Mouse (Mus musculus) liver, embryonic 16.5 days (tissue): ENCODE data around the gene Kcnc3. TPM values are rescaled to one million over a fixed set of nuclear protein-coding genes. Genes with fewer than 3 reads are reported as not detected.

Source experiments
- ATAC-seq: fragments of 200-750 bp; cut with Nextera tagmentation; 2 replicates; pipeline ENCODE4 v1.8.0; 2017; ENCODE audit warnings: low read depth, mild to moderate bottlenecking, moderate number of reproducible peaks, moderate library complexity
- H3K27ac ChIP-seq: fragments of 300-500 bp; sonication (generic); 2 replicates; pipeline ENCODE4 v1.5.1; 2014; ENCODE audit warnings: mild to moderate bottlenecking, low read length
- H3K27me3 ChIP-seq: fragments of 300-500 bp; sonication (generic); 2 replicates; pipeline ENCODE4 v1.6.1; 2014; ENCODE audit warnings: low read depth, low read length, mixed read lengths; ENCODE audit not compliant: control insufficient read depth, insufficient read depth
- H3K36me3 ChIP-seq: fragments of 300-500 bp; sonication (generic); 2 replicates; pipeline ENCODE4 v1.6.1; 2014; ENCODE audit warnings: mild to moderate bottlenecking; ENCODE audit not compliant: control insufficient read depth, insufficient read depth
- H3K4me1 ChIP-seq: fragments of 300-500 bp; sonication (generic); 2 replicates; pipeline ENCODE4 v1.6.1; 2014; ENCODE audit warnings: low read depth, low read length, mixed read lengths; ENCODE audit not compliant: control insufficient read depth
- H3K4me2 ChIP-seq: fragments of 300-500 bp; sonication (generic); 2 replicates; pipeline ENCODE4 v1.6.1; 2014; ENCODE audit warnings: low read depth, low read length, mixed read lengths
- H3K4me3 ChIP-seq: fragments of 300-500 bp; sonication (generic); 2 replicates; pipeline ENCODE4 v1.5.1; 2014; ENCODE audit warnings: low read depth, mild to moderate bottlenecking, low read length
- H3K9ac ChIP-seq: fragments of 300-500 bp; sonication (generic); 2 replicates; pipeline ENCODE4 v1.6.1; 2014; ENCODE audit warnings: low read depth, low read length
- H3K9me3 ChIP-seq: fragments of 300-500 bp; sonication (generic); replicated peaks from 2 replicates; pipeline ENCODE4 v1.6.1; 2016; ENCODE audit warnings: low read length; ENCODE audit not compliant: control insufficient read depth
- WGBS: fragments of 180-500 bp; shearing (Covaris S2); extraction: QIAGEN DNeasy Blood & Tissue Kit; methylation state at CpG from one replicate; pipeline ENCODE4 v1.1.7; 2014; ENCODE audit not compliant: insufficient replicate concordance; 5-methylcytosine and 5-hydroxymethylcytosine counted together
- polyA plus RNA-seq: library from polyadenylated mRNA; unstranded; fragments of >200 nt; fragmentation: Nextera tagmentation; extraction: Ambion mirVana; gene quantifications from 2 replicates; pipeline ENCODE4 v1.2.1, GENCODE M21; 2015

Kcnc3 gene
- polyA plus RNA-seq, 1 experiment from 2014 or later: 0.06 TPM

GRCm38 (mm10) chr7:44605436-44605835, 15.0 kb downstream of the Kcnc3 start:
- no peak overlapping the region for H3K27ac ChIP-seq
- H3K4me2 ChIP-seq: no peak overlapping the region
- ATAC-seq: no peak
- no peak overlapping the region for H3K9ac ChIP-seq
- 31% methylated on average over 7 of the region's 7 CpGs for WGBS
- H3K9me3 ChIP-seq: no peaks in the 10 kb centered on the region
- no peaks in the 10 kb centered on the region for H3K4me1 ChIP-seq
- H3K27me3 ChIP-seq: peaks cover 54% of the 10 kb centered on the region
- H3K4me3 ChIP-seq: no peak overlapping the region
- H3K36me3 ChIP-seq: no peaks in the 10 kb centered on the region

GRCm38 (mm10) chr7:44606171-44606901, 15.9 kb downstream of the Kcnc3 start:
- no peak overlapping the region for H3K9ac ChIP-seq
- peaks cover 50% of the 10 kb centered on the region for H3K27me3 ChIP-seq
- no peak overlapping the region for H3K4me2 ChIP-seq
- no peaks in the 10 kb centered on the region for H3K9me3 ChIP-seq
- no peak overlapping the region for H3K4me3 ChIP-seq
- no peak for ATAC-seq
- no peaks in the 10 kb centered on the region for H3K36me3 ChIP-seq
- H3K27ac ChIP-seq: no peak overlapping the region
- no peaks in the 10 kb centered on the region for H3K4me1 ChIP-seq
- WGBS: 10% methylated on average over 29 of the region's 29 CpGs

DNA sequence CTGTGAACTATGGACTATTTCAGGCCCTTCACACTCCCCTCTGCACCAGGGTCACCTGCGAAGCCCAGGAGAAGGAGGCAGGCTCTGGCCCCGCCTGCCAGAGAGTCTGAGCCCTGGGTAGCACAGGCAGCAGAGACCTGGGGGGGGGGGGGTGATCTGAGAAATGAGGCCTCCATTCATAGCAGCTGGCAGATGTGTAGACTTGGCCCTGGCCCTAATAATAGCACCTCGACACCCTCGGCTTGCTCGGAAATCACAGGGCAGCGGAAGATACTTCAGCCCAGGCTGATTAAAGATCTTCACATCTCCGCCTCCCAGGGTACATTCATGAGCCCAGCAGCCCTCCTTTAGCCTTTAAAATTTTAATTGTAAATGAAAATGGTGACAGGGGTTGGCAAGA, 21.7 kb downstream of the Kcnc3 start:
- 55% methylated on average over 7 of the region's 7 CpGs for WGBS
- Histone ChIP-seq H3K4me2 (no peak overlapping the region), H3K4me1 (no peaks in the 10 kb centered on the region), H3K9me3 (no peaks in the 10 kb centered on the region), H3K27me3 (peaks cover 7% of the 10 kb centered on the region), H3K36me3 (no peaks in the 10 kb centered on the region), H3K9ac (no peak overlapping the region), H3K27ac (no peak overlapping the region), H3K4me3 (no peak overlapping the region)
- no peak for ATAC-seq

GRCm38 (mm10) chr7:44614041-44614688, 23.7 kb downstream of the Kcnc3 start:
- Histone ChIP-seq H3K36me3 (no peaks in the 10 kb centered on the region), H3K4me2 (no peak overlapping the region), H3K27me3 (peaks cover 7% of the 10 kb centered on the region), H3K4me3 (no peak overlapping the region), H3K4me1 (no peaks in the 10 kb centered on the region), H3K9ac (no peak overlapping the region), H3K9me3 (no peaks in the 10 kb centered on the region), H3K27ac (no peak overlapping the region)
- WGBS: 7% methylated on average over 20 of the region's 20 CpGs
- ATAC-seq: no peak

- no peak for ATAC-seq
- H3K4me1 ChIP-seq: no peaks in the 10 kb centered on the region
- no peak overlapping the region for H3K4me2 ChIP-seq
- H3K9me3 ChIP-seq: no peaks in the 10 kb centered on the region
- no peak overlapping the region for H3K4me3 ChIP-seq
- no peaks in the 10 kb centered on the region for H3K36me3 ChIP-seq
- H3K27ac ChIP-seq: no peak overlapping the region
- 13% methylated on average over 10 of the region's 10 CpGs for WGBS
- H3K27me3 ChIP-seq: peaks cover 7% of the 10 kb centered on the region
- H3K9ac ChIP-seq: no peak overlapping the region
These were observed 24.8 kb downstream of the Kcnc3 start for GRCm38 (mm10) chr7:44615309-44615708.

GRCm38 (mm10) chr7:44615987-44616386, 25.5 kb downstream of the Kcnc3 start:
- no peaks in the 10 kb centered on the region for H3K36me3 ChIP-seq
- 53% methylated on average over 14 of the region's 14 CpGs for WGBS
- peaks cover 7% of the 10 kb centered on the region for H3K27me3 ChIP-seq
- no peaks in the 10 kb centered on the region for H3K9me3 ChIP-seq
- no peaks in the 10 kb centered on the region for H3K4me1 ChIP-seq
- H3K4me3 ChIP-seq: no peak overlapping the region
- no peak overlapping the region for H3K4me2 ChIP-seq
- no peak overlapping the region for H3K9ac ChIP-seq
- no peak for ATAC-seq
- H3K27ac ChIP-seq: no peak overlapping the region

GRCm38 (mm10) chr7:44617059-44617458, 26.6 kb downstream of the Kcnc3 start:
- no peaks in the 10 kb centered on the region for H3K4me1 ChIP-seq
- no peak overlapping the region for H3K9ac ChIP-seq
- H3K9me3 ChIP-seq: no peaks in the 10 kb centered on the region
- 49% methylated on average over 3 of the region's 3 CpGs for WGBS
- ATAC-seq: no peak
- H3K36me3 ChIP-seq: no peaks in the 10 kb centered on the region
- H3K4me2 ChIP-seq: no peak overlapping the region
- no peak overlapping the region for H3K27ac ChIP-seq
- no peak overlapping the region for H3K4me3 ChIP-seq
- H3K27me3 ChIP-seq: peaks cover 7% of the 10 kb centered on the region

DNA sequence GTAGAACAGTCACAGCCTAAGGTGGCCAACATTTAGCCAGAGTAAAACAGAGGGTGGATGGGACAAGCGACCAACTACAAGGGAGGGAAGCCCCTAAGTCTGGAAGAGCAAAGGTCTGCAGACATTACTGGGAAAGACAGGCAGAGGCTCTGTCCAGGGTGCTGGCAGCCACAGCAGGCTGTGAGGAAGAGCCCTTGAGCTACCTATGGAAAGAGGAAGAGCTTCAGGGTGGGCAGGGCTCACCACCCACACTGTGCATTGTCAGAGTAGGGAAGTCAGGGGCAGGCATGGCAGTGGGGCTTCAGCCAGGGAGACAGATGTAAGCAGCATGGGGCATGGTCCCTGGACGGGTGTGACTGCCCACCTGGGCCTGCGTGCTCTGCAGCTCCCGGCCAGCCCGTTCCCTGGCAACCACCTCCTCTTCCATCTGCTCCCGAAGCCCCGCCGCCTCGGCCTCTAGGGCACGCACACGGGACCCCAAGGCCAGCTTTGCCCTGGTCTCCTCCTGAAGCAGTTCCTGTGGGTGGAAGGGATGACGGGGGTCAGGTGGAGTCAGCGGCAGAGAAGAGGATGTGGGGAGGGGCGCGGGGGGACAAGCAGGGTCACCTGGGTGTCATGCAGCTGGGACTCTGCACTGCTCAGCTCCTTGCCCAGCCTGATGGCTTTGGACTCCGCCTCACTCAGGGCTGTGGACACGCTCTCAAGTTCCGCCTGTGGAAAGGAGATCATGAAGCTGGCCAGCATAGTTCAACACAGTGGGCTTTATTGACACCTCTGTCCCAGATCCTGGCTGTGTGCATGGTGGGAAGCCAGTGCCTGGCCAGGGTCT, 33.5 kb downstream of the Kcnc3 start:
- Histone ChIP-seq H3K4me3 (no peak overlapping the region), H3K9me3 (no peaks in the 10 kb centered on the region), H3K36me3 (no peaks in the 10 kb centered on the region), H3K4me2 (no peak overlapping the region), H3K27ac (no peak overlapping the region), H3K4me1 (no peaks in the 10 kb centered on the region), H3K27me3 (no peaks in the 10 kb centered on the region), H3K9ac (no peak overlapping the region)
- 28% methylated on average over 18 of the region's 18 CpGs for WGBS
- no peak for ATAC-seq

DNA sequence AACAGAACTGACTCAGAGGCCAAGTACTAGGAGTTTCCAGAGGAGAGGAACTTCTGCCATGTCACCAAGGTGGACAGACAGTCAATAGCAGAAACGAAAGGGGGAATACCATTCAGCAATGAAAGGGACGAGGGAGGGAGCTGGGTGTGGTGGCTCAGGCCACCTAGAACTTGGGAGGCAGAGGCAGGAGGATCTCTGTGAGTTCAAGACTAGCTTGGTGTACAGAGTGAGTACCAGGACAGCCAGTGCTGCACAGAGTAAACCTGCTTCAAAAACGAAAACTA, 34.0 kb downstream of the Kcnc3 start:
- H3K4me2 ChIP-seq: no peak overlapping the region
- no peak overlapping the region for H3K27ac ChIP-seq
- H3K9me3 ChIP-seq: no peaks in the 10 kb centered on the region
- ATAC-seq: no peak
- H3K27me3 ChIP-seq: no peaks in the 10 kb centered on the region
- 48% methylated on average over 3 of the region's 3 CpGs for WGBS
- H3K9ac ChIP-seq: no peak overlapping the region
- H3K36me3 ChIP-seq: no peaks in the 10 kb centered on the region
- H3K4me1 ChIP-seq: no peaks in the 10 kb centered on the region
- H3K4me3 ChIP-seq: no peak overlapping the region
